Mouse (Mus musculus): ENCODE results near the gene Shh.

Gene Shh

DNA sequence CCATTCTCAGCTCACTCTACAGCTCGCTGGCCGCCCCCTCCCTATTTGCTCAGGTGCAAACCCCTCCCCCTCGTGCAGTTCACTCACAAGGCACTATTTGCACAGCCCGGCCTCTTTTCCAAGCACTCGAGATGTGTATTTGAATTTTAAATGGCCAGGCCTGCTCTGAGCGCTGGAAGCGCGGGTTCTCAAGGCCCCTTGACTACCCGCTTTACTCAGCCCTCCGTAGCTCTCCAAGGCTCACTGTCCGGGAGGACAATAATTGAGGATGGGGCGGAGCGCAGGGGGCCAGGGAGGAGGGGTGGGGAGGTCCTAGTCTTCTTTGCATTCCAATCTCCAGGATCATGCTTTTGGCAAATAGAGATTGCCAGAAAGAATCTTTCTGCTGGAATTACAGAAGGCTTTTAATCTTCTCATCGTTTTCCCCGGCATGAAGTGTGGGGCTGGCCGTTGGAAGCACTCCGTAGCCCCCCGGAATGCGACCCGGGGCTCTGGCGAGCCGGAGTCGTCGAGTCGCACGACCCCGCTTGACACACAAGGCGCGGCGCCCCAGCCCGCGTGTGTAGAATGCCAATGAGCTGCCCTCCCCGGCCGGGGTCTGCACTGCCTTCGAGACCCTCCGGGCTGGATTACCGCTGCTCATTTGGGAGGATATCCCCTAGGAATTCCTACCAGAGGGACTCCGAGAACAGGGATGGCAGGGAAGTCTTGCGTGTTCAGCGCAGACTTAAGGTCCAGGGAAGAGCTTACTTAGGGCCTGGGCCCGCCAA is 7.4 kb downstream of the Shh start:
- DNase-seq (ENCODE audit: low spot score in 2 of 2), result no peak

GRCm38 (mm10) chr5:28458821-28459240 is 8.2 kb downstream of the Shh start:
- DNase-seq (ENCODE audit: low spot score in 2 of 2), result no peak

DNA sequence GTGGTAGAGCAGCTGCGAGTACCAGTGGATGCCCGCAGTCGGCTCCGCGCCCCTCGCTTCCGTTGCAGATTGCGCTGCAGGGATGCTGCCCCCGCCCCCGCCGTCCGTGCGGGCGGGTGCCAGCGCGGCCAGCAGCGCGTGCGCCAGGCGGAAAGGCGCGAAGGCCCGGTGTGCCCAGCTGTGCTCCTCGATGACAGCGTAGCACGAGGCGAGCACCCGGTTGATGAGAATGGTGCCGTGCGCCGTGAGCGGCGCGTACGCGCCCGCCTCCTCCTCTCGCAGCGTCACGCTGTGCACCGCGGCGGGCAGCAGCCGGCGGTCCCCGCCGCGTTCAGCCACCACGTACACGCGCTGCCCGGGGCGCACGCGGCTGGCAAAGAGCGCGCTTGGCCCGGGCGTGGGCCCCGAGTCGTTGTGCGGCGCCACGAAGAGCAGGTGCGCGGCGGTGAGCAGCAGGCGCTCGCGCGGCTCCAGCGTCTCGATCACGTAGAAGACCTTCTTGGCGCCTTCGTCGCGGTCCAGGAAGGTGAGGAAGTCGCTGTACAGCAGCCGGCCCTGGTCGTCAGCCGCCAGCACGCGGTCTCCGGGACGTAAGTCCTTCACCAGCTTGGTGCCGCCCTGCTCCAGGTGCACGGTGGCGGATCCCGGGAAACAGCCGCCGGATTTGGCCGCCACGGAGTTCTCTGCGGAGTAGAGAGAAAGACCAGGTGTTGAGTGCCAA is 9.0 kb downstream of the Shh start:
- DNase-seq (ENCODE audit: low spot score in 2 of 2), result no peak

- no peak for DNase-seq (ENCODE audit: low spot score in 2 of 2)
Observed at GRCm38 (mm10) chr5:28456366-28456765, 10.7 kb downstream of the Shh start.

- DNase-seq (ENCODE audit: low spot score in 2 of 2), result no peak
Observed at GRCm38 (mm10) chr5:28455721-28456120, 11.3 kb downstream of the Shh start.

- DNase-seq (ENCODE audit: low spot score in 2 of 2), result no peak
Observed at GRCm38 (mm10) chr5:28454546-28454945, 12.5 kb downstream of the Shh start.

GRCm38 (mm10) chr5:28453523-28453922 is 13.5 kb downstream of the Shh start:
- no peak for DNase-seq (ENCODE audit: low spot score in 2 of 2)

- no peak for DNase-seq (ENCODE audit: low spot score in 2 of 2)
Observed at GRCm38 (mm10) chr5:28453086-28453485, 14.0 kb downstream of the Shh start.

- DNase-seq (ENCODE audit: low spot score in 2 of 2), result peak; percentile 20 to 56
Observed at GRCm38 (mm10) chr5:28451053-28451638, 15.9 kb downstream of the Shh start.

GRCm38 (mm10) chr5:28450126-28450890 is 16.7 kb downstream of the Shh start:
- no peak for DNase-seq (ENCODE audit: low spot score in 2 of 2)

GRCm38 (mm10) chr5:28425926-28426325 is 41.1 kb downstream of the Shh start:
- no peak for DNase-seq (ENCODE audit: low spot score in 2 of 2)

DNA sequence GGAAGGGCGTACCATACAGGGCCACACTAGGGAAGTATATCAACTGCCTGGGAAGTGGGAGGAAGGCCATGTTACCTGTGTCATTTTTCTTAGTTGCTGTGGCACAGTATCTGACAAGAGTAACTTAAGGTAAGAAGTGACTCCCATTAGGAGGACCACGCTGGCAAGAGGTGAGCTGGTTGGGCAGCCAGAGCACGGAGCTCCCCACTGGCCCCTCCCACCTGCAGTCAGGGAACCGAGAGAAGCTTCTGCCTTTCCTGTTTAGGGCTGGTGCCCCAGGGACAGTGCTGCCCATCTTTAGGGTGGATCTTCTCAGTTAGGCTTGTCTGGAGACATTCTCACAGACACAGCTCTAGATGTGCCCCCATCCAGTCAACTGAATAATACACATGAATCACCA is 43.3 kb downstream of the Shh start:
- DNase-seq (ENCODE audit: low spot score in 2 of 2), result no peak

DNA sequence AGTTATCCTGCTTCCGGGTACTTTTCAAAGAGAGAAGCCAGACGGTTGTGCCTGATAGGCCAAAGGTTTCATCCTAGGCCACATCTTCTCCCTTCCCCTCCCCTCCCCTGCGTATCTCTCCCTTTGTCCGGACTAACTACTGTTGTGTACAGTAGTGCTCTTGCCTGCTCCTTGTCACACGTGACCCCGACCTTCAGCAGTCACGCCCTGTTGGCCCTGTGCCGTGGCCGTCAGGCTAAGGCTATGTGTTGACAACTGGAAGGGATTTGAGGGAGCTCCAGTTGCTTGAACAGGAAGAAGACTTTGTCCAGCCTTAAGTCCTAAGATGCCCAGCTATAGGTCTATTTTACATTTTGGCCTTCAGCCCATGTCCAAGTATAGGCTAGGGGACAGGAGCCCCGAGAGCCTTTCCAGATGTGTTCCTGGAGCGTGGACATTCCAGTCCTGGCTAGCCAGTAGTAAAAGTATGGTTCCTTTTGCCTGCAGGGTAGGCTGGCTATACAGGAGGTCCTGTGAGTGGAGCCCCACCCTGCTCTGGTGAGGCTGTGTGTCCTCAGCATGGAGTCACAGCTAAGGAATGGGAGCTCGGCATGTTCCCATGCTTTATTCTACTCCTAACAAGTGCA is 47.3 kb downstream of the Shh start:
- DNase-seq (ENCODE audit: low spot score in 2 of 2), result no peak

GRCm38 (mm10) chr5:28418734-28419133 is 48.3 kb downstream of the Shh start:
- DNase-seq (ENCODE audit: low spot score in 2 of 2), result no peak

- no peak for DNase-seq (ENCODE audit: low spot score in 2 of 2)
Observed at GRCm38 (mm10) chr5:28416029-28416428, 51.0 kb downstream of the Shh start.

DNA sequence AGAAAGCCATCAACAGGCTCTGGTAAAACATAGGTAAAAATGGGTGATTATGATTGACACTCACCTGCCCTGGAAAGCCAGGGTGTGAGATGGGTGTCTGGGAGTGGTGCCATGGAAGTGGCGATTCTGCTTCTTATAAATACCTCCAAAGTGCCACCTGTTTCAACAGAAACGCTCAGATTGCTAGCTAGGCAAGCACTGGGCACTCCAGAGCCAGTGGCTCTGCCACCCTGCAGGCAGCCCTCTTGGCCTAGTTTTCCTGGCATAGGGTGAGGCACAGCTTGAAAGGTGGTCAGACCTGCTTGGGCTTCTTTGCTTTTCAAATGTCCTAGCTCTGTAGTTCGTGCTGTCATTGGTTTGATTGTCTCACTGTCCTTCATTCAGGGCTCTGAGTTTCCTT is 53.0 kb downstream of the Shh start:
- no peak for DNase-seq (ENCODE audit: low spot score in 2 of 2)

- no peak for DNase-seq (ENCODE audit: low spot score in 2 of 2)
Observed at GRCm38 (mm10) chr5:28413533-28413932, 53.5 kb downstream of the Shh start.

DNA sequence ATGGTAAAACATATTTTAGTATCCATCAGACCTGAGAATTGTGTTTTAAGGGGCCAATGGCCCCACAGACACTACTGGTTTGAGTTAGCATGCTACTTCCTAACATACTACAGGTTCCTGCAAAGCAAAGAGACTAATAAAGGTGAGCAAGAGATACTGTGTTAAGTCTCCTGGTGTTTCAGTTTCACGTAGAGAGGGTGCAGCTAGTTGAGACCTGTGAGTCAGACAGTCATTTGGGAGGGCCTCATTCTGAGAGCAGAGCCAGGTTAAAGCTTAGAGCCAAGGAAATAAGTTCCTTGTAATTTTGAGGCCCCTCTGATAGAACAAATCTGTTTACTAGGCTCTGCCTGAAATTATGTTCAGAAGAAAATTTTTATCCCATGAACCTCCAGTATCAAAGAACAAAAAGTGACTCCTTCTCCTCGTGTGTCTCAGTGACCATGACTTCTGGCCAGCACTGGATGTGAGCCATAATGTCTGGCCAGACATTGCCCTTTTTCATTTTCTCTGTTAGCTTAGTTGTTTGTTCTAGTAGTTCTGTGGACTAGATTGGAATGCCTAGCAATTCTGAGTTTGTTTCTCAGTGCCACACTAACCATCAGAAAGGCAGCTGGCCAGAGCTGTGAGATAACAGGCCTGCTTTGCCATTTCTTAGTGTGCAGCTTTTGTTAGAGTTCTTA is 54.9 kb downstream of the Shh start:
- DNase-seq (ENCODE audit: low spot score in 2 of 2), result no peak

Data from heart, adult 9 months (tissue).